Mouse (Mus musculus): ENCODE measurements around the gene Ankrd55.

- TF ChIP-seq POLR2A (IDR thresholded peaks at IDR 0.05; ENCODE audit: insufficient read depth, low read length) (no peak), CTCF (IDR thresholded peaks at IDR 0.05; ENCODE audit: low read depth, low read length) (no peak)
Measured at GRCm38 (mm10) chr13:112274636-112275035, 13.6 kb upstream of the Ankrd55 start.
